Mouse (Mus musculus): ENCODE data around the gene Trmt2a.

DNA sequence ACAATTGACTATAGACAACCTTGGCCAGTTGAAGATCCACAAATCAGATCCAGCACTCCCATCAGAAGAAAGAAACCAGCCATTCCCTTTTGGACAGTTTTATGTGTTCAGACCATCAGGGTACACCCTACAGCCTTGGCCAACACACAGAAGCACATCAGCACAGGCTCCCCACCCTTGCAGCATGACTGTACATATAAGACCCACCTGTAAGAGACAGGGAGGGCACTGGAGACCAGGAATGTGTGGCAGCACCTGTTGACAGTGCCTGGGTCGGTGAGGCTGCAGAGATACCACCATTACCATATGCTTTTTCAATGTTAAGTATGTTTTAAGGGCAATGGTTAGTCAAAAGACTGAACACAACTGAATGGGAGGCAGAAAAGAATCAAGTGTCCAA lies 5.4 kb downstream of the Trmt2a start:
- no peak for TF ChIP-seq CTCF (IDR thresholded peaks at IDR 0.05; ENCODE audit: insufficient read depth, low read length)
- TF ChIP-seq POLR2A (IDR thresholded peaks at IDR 0.05; ENCODE audit: borderline replicate concordance, extremely low read depth, low read depth, low read length) = no peak

Measured in lung, adult 2 months (tissue).